Mouse (Mus musculus): ENCODE measurements at regions not wholly inside any gene's neighbourhood (a gene's known extent, or its start where the extent isn't known, plus 50 kb on each side); places are given as distances from the start of the nearest gene placed in this dataset.

GRCm38 (mm10) chr1:125307223-125307622, 128.3 kb downstream of the Actr3 start:
- TF ChIP-seq GATA1 (IDR thresholded peaks at IDR 0.05; ENCODE audit: borderline replicate concordance, low read length) (no peak), FLI1 (IDR thresholded peaks at IDR 0.05; ENCODE audit: low read length) (no peak)
